Mouse (Mus musculus): ENCODE measurements around the gene Nrxn2.

DNA sequence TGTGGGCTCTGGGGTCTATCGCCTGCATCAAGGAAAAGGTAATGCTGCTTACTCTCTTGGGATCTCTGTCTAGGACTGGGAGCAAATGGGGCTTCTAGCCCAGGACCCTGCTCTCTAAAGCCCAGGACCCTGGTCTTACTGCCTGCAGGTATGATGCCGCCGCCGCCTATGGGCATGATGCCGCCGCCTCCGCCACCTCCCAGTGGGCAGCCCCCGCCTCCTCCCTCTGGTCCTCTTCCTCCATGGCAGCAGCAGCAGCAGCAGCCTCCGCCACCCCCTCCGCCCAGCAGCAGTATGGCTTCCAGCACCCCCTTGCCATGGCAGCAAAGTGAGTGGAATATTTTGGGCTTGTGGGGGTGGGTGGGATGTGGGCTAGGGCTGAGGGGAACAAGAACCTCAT is 44.0 kb upstream of the Nrxn2 start:
- TF ChIP-seq TAL1 (conservative IDR thresholded peaks at IDR 0.05; ENCODE audit: low read depth, low read length) (no peak), CTCF (IDR thresholded peaks at IDR 0.05; ENCODE audit: low read depth, low read length) (no peak)

Data from G1E (cell line).